Mouse (Mus musculus) limb, embryonic 11.5 days (tissue): ENCODE data around the gene Ywhah. TPM values are rescaled to one million over a fixed set of nuclear protein-coding genes. Genes with fewer than 3 reads are reported as not detected.

Experiments used
- ATAC-seq: fragments of 200-750 bp; cut with Nextera tagmentation; 2 replicates; pipeline ENCODE4 v1.8.0; 2017; ENCODE audit warnings: low read depth; ENCODE audit not compliant: insufficient number of reproducible peaks, low FRiP score, low TSS enrichment
- DNase-seq: peaks from one replicate; pipeline ENCODE4 v3.0.0-alpha.2; 2015; ENCODE audit warnings: low spot score
- H3K27ac ChIP-seq: fragments of 300-500 bp; sonication (generic); replicated peaks from 2 replicates; pipeline ENCODE4 v1.5.1; 2014; ENCODE audit warnings: low read depth, mild to moderate bottlenecking, low read length
- H3K27me3 ChIP-seq: fragments of 300-500 bp; sonication (generic); 2 replicates; pipeline ENCODE4 v1.6.1; 2014; ENCODE audit warnings: mild to moderate bottlenecking, low read length, mixed read lengths; ENCODE audit not compliant: control insufficient read depth, insufficient read depth
- H3K36me3 ChIP-seq: fragments of 300-500 bp; sonication (generic); 2 replicates; pipeline ENCODE4 v1.6.1; 2014; ENCODE audit warnings: mild to moderate bottlenecking, low read length, moderate library complexity, mixed read lengths; ENCODE audit not compliant: control insufficient read depth, insufficient read depth
- H3K4me1 ChIP-seq: fragments of 300-500 bp; sonication (generic); 2 replicates; pipeline ENCODE4 v1.6.1; 2014; ENCODE audit warnings: low read length, mixed read lengths; ENCODE audit not compliant: control insufficient read depth, insufficient read depth
- H3K4me2 ChIP-seq: fragments of 300-500 bp; sonication (generic); 2 replicates; pipeline ENCODE4 v1.6.1; 2014; ENCODE audit warnings: low read depth, mild to moderate bottlenecking, moderate library complexity; ENCODE audit not compliant: severe bottlenecking
- H3K4me3 ChIP-seq: fragments of 300-500 bp; sonication (generic); 2 replicates; pipeline ENCODE4 v1.5.1; 2014; ENCODE audit warnings: low read depth, low read length
- H3K9ac ChIP-seq: fragments of 300-500 bp; sonication (generic); 2 replicates; pipeline ENCODE4 v1.6.1; 2014; ENCODE audit warnings: mild to moderate bottlenecking, low read length
- H3K9me3 ChIP-seq: fragments of 300-500 bp; sonication (generic); 2 replicates; pipeline ENCODE4 v1.6.1; 2016; ENCODE audit warnings: low read length; ENCODE audit not compliant: control insufficient read depth
- WGBS: fragments of 180-500 bp; shearing (Covaris S2); extraction: QIAGEN DNeasy Blood & Tissue Kit; methylation state at CpG from one replicate; pipeline ENCODE4 v1.1.7; 2014; 5-methylcytosine and 5-hydroxymethylcytosine counted together
- polyA plus RNA-seq: library from polyadenylated mRNA; unstranded; fragments of >200 nt; fragmentation: Nextera tagmentation; extraction: Ambion mirVana; gene quantifications from 2 replicates; pipeline ENCODE4 v1.2.1, GENCODE M21; 2014

The Ywhah gene
- polyA plus RNA-seq, 1 experiment from 2014 or later, result 389 TPM

DNA sequence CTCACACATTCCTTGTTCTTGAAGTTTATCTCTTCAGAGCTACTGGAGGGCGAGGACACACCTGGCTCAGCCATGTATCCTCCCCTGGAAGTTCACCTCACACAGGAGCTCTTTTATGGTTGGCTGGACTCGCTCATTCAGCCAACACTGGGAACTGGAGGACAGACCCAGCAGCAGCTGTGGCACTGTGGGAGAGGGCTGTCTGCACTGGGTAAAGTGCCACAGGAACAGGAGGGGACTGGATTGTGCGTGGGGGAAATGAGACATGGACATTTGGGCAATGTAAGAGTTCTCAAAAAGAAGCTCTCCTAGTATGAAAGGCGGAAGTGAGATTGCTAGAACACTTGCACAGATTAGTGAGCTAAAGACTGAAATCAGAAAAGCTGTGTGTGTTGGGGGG is 22.9 kb upstream of the Ywhah start:
- no peaks in the 10 kb centered on the region for H3K9me3 ChIP-seq
- no peak overlapping the region for H3K4me3 ChIP-seq
- H3K36me3 ChIP-seq, result no peaks in the 10 kb centered on the region
- WGBS, result 84% methylated on average over 4 of the region's 4 CpGs
- no peaks in the 10 kb centered on the region for H3K27me3 ChIP-seq
- no peaks in the 10 kb centered on the region for H3K4me1 ChIP-seq
- no peak overlapping the region for H3K4me2 ChIP-seq
- DNase-seq, result no peak
- H3K9ac ChIP-seq, result no peak overlapping the region
- no peak overlapping the region for H3K27ac ChIP-seq
- ATAC-seq, result no peak

DNA sequence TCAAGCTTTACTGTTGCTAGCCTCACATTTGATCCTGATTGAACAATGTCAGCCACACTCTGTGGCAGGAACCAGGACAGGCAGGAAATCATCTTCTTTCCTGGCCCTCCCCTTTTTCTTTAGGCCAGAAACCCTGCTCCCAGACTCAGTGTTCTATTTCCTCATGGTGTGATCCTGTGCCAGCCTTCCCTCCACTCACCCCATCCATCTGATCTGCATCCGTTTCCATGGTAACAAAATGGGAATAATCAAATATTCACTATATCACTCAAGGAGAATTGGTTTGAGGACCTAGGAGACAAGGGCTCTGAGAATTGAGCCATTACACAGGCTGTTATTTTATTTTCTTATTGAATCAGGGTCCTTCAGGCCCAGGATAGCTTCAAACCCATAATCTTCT is 22.1 kb upstream of the Ywhah start:
- WGBS, result 95% methylated on average over 1 of the region's 1 CpGs
- ATAC-seq, result no peak
- Histone ChIP-seq H3K36me3 (no peaks in the 10 kb centered on the region), H3K4me2 (no peak overlapping the region), H3K4me1 (no peaks in the 10 kb centered on the region), H3K9me3 (no peaks in the 10 kb centered on the region), H3K4me3 (no peak overlapping the region), H3K27ac (no peak overlapping the region), H3K27me3 (no peaks in the 10 kb centered on the region), H3K9ac (no peak overlapping the region)
- no peak for DNase-seq

DNA sequence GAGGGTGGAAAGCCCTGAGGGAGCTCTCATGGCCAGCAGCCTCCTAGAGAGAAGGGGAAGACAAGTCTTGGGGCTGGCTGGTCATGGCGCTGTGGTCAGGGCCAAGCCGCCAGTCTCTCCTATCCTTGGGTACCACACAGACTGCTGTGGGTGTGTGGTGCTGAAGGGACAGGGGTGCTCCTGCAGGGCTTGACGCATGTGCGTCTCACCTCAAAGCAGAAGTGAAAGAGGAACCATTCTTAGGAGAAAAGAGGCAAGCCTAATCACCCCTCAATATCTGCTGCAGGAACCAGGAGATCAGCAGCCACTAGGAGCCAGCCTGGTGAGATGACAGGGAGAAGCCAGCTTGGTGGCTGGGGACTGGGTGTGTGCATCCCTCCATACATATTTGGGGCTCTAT is 20.9 kb upstream of the Ywhah start:
- no peak overlapping the region for H3K4me3 ChIP-seq
- 43% methylated on average over 4 of the region's 4 CpGs for WGBS
- no peak for DNase-seq
- H3K4me1 ChIP-seq, result no peaks in the 10 kb centered on the region
- H3K27ac ChIP-seq, result no peak overlapping the region
- H3K9ac ChIP-seq, result no peak overlapping the region
- ATAC-seq, result no peak
- no peak overlapping the region for H3K4me2 ChIP-seq
- no peaks in the 10 kb centered on the region for H3K27me3 ChIP-seq
- no peaks in the 10 kb centered on the region for H3K36me3 ChIP-seq
- H3K9me3 ChIP-seq, result no peaks in the 10 kb centered on the region

DNA sequence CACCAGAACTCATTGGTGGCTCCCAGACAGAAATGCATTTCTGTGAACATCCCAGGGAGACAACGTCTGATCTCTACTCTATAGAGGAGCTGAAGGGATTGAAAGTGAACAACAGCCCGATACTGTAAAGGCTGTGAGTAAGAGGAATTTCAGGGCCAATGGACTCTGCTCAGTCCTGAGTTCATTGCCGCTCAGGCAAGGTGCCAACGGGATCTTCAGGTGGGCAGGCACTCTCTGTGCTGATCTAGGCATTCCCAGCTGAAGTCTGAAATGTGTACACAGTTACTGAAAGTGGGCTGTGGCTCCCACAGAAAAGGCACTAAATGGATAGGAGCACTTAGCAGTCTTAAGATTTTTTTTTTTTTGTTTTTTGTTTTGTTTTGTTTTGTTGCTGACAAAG is 19.8 kb upstream of the Ywhah start:
- 85% methylated on average over 4 of the region's 4 CpGs for WGBS
- ATAC-seq, result no peak
- no peaks in the 10 kb centered on the region for H3K4me1 ChIP-seq
- H3K4me3 ChIP-seq, result no peak overlapping the region
- H3K9ac ChIP-seq, result no peak overlapping the region
- DNase-seq, result no peak
- H3K27ac ChIP-seq, result no peak overlapping the region
- H3K9me3 ChIP-seq, result no peaks in the 10 kb centered on the region
- no peaks in the 10 kb centered on the region for H3K36me3 ChIP-seq
- no peak overlapping the region for H3K4me2 ChIP-seq
- H3K27me3 ChIP-seq, result no peaks in the 10 kb centered on the region

DNA sequence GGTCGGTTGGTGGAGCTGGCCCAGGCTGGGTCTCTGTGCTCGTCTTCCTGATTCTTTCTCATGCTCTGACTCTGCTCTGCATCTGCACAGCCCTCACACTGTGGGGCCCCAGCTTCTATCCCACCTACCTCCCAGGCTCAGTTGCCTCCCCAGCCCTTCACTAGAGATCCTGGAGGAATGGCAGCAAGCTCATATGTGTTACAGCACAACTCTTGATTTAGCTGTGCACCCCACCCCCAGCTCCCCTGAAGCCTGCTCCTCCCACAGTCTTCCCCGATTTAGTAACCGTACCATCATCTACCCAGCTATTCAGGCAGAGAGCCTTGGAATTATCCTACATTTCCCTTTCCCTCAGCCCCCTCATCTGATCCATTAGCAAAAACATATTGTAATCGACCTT is 17.5 kb upstream of the Ywhah start:
- no peak for ATAC-seq
- no peak for DNase-seq
- H3K27ac ChIP-seq, result no peak overlapping the region
- no peaks in the 10 kb centered on the region for H3K9me3 ChIP-seq
- 87% methylated on average over 5 of the region's 5 CpGs for WGBS
- H3K9ac ChIP-seq, result no peak overlapping the region
- no peaks in the 10 kb centered on the region for H3K4me1 ChIP-seq
- no peaks in the 10 kb centered on the region for H3K27me3 ChIP-seq
- no peak overlapping the region for H3K4me2 ChIP-seq
- no peaks in the 10 kb centered on the region for H3K36me3 ChIP-seq
- H3K4me3 ChIP-seq, result no peak overlapping the region

DNA sequence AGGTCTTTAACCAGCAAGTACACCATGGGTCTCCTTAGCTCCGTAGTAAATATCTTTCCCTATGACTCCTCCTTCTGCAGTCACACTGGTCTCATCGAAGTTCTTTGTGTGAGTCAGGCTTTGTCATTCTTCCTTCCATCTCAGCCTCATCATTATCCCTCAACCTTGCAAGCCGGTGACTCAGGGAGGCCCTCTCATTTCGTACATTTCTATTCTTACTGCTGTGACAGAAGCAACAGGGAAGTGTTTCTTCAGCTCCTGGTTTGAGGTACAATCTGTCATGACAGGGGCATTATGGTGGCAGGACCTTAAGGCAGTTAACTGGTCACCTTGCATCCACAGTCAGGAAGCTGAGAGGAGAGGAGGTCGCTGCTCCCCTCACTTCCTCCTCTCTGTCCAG is 15.8 kb upstream of the Ywhah start:
- H3K27me3 ChIP-seq, result no peaks in the 10 kb centered on the region
- H3K9me3 ChIP-seq, result no peaks in the 10 kb centered on the region
- DNase-seq, result no peak
- H3K4me2 ChIP-seq, result no peak overlapping the region
- no peak overlapping the region for H3K27ac ChIP-seq
- H3K9ac ChIP-seq, result no peak overlapping the region
- WGBS, result 89% methylated on average over 5 of the region's 5 CpGs
- no peaks in the 10 kb centered on the region for H3K4me1 ChIP-seq
- no peaks in the 10 kb centered on the region for H3K36me3 ChIP-seq
- ATAC-seq, result no peak
- H3K4me3 ChIP-seq, result no peak overlapping the region

DNA sequence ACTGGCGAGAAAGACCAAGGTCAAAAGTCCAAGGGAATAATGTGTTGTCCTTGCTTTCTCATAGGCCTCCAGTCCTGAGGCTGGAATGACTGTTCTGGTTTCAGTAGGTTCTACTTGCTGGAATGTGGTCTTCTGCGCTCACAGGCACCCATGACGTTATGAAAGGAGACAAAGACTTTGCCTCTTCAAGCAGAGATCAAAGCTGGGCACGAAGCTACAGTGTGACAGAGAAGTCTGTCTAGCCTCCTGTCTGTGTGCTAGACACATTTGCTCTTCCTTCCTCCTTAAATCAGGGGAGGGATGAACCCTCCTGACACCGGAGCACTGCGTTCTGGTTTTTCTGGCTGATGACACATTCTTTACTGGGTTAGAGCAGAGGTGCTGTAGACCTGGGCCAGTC is 15.1 kb upstream of the Ywhah start:
- no peaks in the 10 kb centered on the region for H3K9me3 ChIP-seq
- no peaks in the 10 kb centered on the region for H3K27me3 ChIP-seq
- H3K4me2 ChIP-seq, result no peak overlapping the region
- H3K4me3 ChIP-seq, result no peak overlapping the region
- no peaks in the 10 kb centered on the region for H3K36me3 ChIP-seq
- ATAC-seq (no peak), DNase-seq (no peak)
- H3K9ac ChIP-seq, result no peak overlapping the region
- 70% methylated on average over 6 of the region's 6 CpGs for WGBS
- no peak overlapping the region for H3K27ac ChIP-seq
- H3K4me1 ChIP-seq, result no peaks in the 10 kb centered on the region

DNA sequence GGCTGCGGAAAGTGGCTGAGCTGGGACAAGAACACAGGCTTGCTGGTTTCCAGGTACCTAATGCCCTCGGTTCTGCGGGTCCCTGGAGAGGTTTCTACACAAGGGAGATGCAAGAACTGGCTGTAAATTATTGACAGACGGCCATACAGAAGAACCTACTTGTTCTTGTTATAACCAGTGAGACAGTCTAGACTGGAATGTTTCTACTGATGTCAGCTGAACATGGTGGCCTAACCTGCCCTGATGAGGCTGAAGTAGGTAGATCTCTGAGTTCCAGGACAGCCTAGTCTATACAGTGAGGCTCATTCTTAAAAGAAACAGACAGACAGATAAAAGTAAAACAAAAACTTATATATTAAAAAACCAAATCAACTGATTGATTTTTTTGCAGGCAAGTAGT is 14.5 kb upstream of the Ywhah start:
- DNase-seq, result no peak
- Histone ChIP-seq H3K4me3 (no peak overlapping the region), H3K9me3 (no peaks in the 10 kb centered on the region), H3K36me3 (no peaks in the 10 kb centered on the region), H3K4me2 (no peak overlapping the region), H3K9ac (no peak overlapping the region), H3K27ac (no peak overlapping the region), H3K27me3 (no peaks in the 10 kb centered on the region), H3K4me1 (no peaks in the 10 kb centered on the region)
- no peak for ATAC-seq
- WGBS, result 67% methylated on average over 4 of the region's 4 CpGs

DNA sequence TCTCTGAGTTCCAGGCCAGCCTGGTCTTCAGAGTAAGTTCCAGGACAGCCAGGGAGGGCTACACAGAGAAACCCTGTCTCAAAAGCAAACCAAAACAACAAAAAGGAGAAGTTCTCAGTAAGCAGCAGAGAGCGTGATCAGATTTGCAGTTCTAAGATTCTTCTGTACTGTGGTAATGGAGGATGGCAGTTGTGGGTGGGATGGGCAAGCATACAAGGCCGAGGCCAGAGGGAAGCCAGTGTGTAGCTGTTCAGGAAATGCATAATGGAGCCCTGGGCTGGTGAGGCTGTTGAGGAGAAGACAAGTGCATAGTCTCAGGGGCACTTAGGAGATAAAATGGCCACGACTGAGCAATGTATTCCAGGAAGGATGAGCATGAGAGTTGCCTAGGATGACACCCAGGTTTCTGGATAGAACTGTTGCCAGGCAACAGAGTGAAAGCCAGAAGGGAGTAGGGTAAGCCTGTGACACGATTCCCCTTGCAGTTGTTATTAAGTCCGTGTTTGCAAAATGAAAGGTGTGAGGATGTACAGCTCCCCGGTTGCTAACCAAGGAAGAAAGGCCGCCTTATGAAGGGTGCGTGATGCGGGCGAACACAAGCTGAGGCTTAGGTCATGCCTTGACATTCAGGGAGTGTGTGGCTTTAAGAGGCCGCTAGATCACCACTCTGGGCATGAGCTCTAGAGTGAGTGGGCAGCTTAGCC is 13.0 kb upstream of the Ywhah start:
- Histone ChIP-seq H3K27ac (no peak overlapping the region), H3K36me3 (no peaks in the 10 kb centered on the region), H3K9me3 (no peaks in the 10 kb centered on the region), H3K4me1 (no peaks in the 10 kb centered on the region), H3K27me3 (no peaks in the 10 kb centered on the region), H3K4me2 (no peak overlapping the region), H3K4me3 (no peak overlapping the region), H3K9ac (no peak overlapping the region)
- ATAC-seq (no peak), DNase-seq (no peak)
- 82% methylated on average over 11 of the region's 11 CpGs for WGBS
